Mouse (Mus musculus) midbrain, embryonic 10.5 days (tissue): ENCODE results near the gene Aar2. TPM values are rescaled to one million over a fixed set of nuclear protein-coding genes. Genes with fewer than 3 reads are reported as not detected.

Experiments used
- DNase-seq: peaks from one replicate; pipeline ENCODE4 v3.0.0-alpha.2; 2017; ENCODE audit warnings: low spot score
- H3K27ac ChIP-seq: fragments of 300-500 bp; sonication (generic); replicated peaks from 2 replicates; pipeline ENCODE4 v1.5.1; 2016; ENCODE audit warnings: mild to moderate bottlenecking
- H3K27me3 ChIP-seq: fragments of 300-500 bp; sonication (generic); 2 replicates; pipeline ENCODE4 v1.6.1; 2016; ENCODE audit warnings: low read depth, mild to moderate bottlenecking; ENCODE audit not compliant: poor library complexity, severe bottlenecking
- H3K36me3 ChIP-seq: fragments of 300-500 bp; sonication (generic); 2 replicates; pipeline ENCODE4 v1.6.1; 2016; ENCODE audit warnings: mild to moderate bottlenecking, moderate library complexity
- H3K4me1 ChIP-seq: fragments of 300-500 bp; sonication (generic); 2 replicates; pipeline ENCODE4 v1.6.1; 2016
- H3K4me3 ChIP-seq: fragments of 300-500 bp; sonication (generic); 2 replicates; pipeline ENCODE4 v1.5.1; 2016; ENCODE audit warnings: mild to moderate bottlenecking, moderate library complexity
- H3K9me3 ChIP-seq: fragments of 300-500 bp; sonication (generic); replicated peaks from 2 replicates; pipeline ENCODE4 v1.6.1; 2016; ENCODE audit warnings: mild to moderate bottlenecking
- WGBS: fragments of 180-500 bp; shearing (Covaris S2); methylation state at CpG from one replicate; pipeline ENCODE4 v1.1.7; 2016; 5-methylcytosine and 5-hydroxymethylcytosine counted together
- polyA plus RNA-seq: library from polyadenylated mRNA; unstranded; fragments of >200 nt; fragmentation: Nextera tagmentation; extraction: Ambion mirVana; gene quantifications from 2 replicates; pipeline ENCODE4 v1.2.1, GENCODE M21; 2016

The Aar2 gene
- polyA plus RNA-seq, 1 experiment from 2014 or later: 46.4 TPM

- H3K36me3 ChIP-seq: peaks cover 4% of the 10 kb centered on the region; the same call in 1 of the 2 replicates
- H3K4me1 ChIP-seq: no peaks in the 10 kb centered on the region
- H3K27ac ChIP-seq: no peak overlapping the region
- no peaks in the 10 kb centered on the region for H3K9me3 ChIP-seq
- 61% methylated on average over 2 of the region's 2 CpGs for WGBS
- no peaks in the 10 kb centered on the region for H3K27me3 ChIP-seq
- no peak for DNase-seq
- H3K4me3 ChIP-seq: no peak overlapping the region
These were observed 17.7 kb upstream of the Aar2 start for GRCm38 (mm10) chr2:156529726-156530125.

- no peak overlapping the region for H3K4me3 ChIP-seq
- 75% methylated on average over 2 of the region's 2 CpGs for WGBS
- H3K9me3 ChIP-seq: no peaks in the 10 kb centered on the region
- DNase-seq: no peak
- H3K27me3 ChIP-seq: no peaks in the 10 kb centered on the region
- no peak overlapping the region for H3K27ac ChIP-seq
- H3K4me1 ChIP-seq: no peaks in the 10 kb centered on the region
- H3K36me3 ChIP-seq: peaks cover 5% of the 10 kb centered on the region; the same call in 1 of the 2 replicates
These were observed 14.2 kb upstream of the Aar2 start for GRCm38 (mm10) chr2:156533160-156533559.

DNA sequence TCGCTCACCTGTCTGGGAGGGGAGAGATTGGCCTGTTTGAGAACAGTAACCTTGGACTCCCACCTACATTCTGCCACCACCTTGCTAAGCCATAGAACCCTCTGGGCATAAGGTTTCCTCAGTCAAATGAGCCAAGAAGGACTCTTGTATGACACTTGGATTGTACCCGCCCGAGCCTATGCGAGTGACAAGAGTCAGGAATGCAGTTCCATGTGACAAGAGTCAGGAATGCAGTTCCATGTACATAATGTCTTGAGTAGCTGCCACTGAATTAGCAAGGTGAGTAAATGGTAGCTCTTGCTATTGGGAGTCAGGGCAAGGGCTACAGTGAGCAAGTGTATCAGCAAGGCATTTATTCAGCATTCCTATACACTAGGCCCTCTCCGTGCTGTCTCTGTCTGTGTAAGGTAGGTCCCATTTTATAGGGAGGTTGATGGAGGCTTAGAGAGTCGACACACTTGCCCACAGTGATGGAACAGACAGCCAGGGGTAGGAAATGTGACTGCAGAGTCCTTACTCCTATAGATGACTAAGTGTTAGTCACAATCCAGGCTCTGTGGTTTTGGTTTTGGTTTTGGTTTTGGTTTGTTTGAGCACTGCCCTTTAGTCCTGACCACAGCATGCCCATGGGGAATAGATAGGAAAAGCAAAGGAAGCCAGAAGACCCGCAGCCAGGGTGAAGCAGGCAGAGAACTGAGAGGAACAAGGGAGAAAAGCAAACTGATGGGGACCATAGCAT is 8.4 kb upstream of the Aar2 start:
- no peak for DNase-seq
- Histone ChIP-seq H3K9me3 (no peaks in the 10 kb centered on the region), H3K4me1 (no peaks in the 10 kb centered on the region), H3K27ac (no peak overlapping the region), H3K27me3 (no peaks in the 10 kb centered on the region), H3K36me3 (peaks cover 8% of the 10 kb centered on the region; the same call in 1 of the 2 replicates), H3K4me3 (no peak overlapping the region)
- WGBS: 85% methylated on average over 7 of the region's 7 CpGs

DNA sequence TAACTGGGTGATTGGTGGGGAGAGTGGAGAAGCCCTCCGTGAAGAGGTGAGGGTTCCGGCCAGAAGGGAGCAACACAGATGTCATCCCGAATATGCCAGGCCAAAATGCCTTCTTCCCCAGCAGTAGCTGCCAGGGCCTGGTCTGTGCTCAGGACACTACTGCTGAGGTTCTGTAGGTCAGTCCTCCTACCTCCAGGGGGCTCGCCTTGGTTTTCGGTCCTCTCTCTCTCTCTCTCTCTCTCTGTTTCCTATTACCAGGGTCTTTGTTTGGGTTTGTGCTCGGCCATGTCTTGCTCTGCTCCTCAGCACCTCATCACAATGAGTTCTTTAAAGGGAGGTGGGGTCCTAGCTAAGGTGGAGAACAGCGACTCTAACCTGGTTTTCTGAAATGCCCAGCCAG is 6.4 kb upstream of the Aar2 start:
- H3K27me3 ChIP-seq: no peaks in the 10 kb centered on the region
- H3K36me3 ChIP-seq: 0 out of 2 replicates have a peak, but pooled peaks cover 4% of the 10 kb centered on the region
- 85% methylated on average over 7 of the region's 7 CpGs for WGBS
- H3K27ac ChIP-seq: no peak overlapping the region
- no peaks in the 10 kb centered on the region for H3K9me3 ChIP-seq
- H3K4me3 ChIP-seq: no peak overlapping the region
- no peaks in the 10 kb centered on the region for H3K4me1 ChIP-seq
- DNase-seq: no peak

GRCm38 (mm10) chr2:156542410-156542809 is 5.0 kb upstream of the Aar2 start:
- WGBS: 80% methylated on average over 8 of the region's 8 CpGs

GRCm38 (mm10) chr2:156543804-156544203 is 3.6 kb upstream of the Aar2 start:
- no peaks in the 10 kb centered on the region for H3K9me3 ChIP-seq
- H3K4me1 ChIP-seq: peaks cover 15% of the 10 kb centered on the region
- WGBS: 78% methylated on average over 3 of the region's 3 CpGs
- H3K27me3 ChIP-seq: no peaks in the 10 kb centered on the region
- 0 out of 2 replicates have a peak, but pooled peaks cover 4% of the 10 kb centered on the region for H3K36me3 ChIP-seq
- DNase-seq: no peak
- H3K4me3 ChIP-seq: no peak overlapping the region
- H3K27ac ChIP-seq: no peak overlapping the region

More at GRCm38 (mm10) chr2:156542410-156542809, 5.0 kb upstream of the Aar2 start:
- no peaks in the 10 kb centered on the region for H3K27me3 ChIP-seq
- H3K4me3 ChIP-seq: no peak overlapping the region
- H3K27ac ChIP-seq: no peak overlapping the region
- no peak for DNase-seq
- 0 out of 2 replicates have a peak, but pooled peaks cover 4% of the 10 kb centered on the region for H3K36me3 ChIP-seq
- H3K9me3 ChIP-seq: no peaks in the 10 kb centered on the region
- H3K4me1 ChIP-seq: peaks cover 5% of the 10 kb centered on the region

DNA sequence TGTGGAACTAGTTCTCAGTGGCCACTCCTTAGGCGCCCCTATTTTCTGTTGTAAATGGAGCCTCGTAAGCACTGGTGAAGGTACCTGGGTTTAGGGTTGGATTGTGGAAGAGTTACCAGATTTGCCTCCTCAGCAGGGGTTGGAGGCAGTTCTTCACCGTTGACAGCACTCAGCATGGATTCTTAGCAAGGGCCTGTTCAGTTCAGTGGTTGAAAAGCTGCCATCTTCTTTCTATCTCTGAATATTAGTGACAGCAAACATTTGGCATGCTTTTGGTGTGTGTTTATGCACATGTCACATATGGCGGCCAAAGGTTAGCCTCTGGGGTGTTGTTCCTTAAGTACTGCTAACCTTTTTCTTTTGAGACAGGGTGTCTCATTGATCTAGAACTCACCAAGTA is 5.0 kb downstream of the Aar2 start:
- peaks cover 70% of the 10 kb centered on the region for H3K36me3 ChIP-seq

GRCm38 (mm10) chr2:156561808-156562207 is 14.4 kb downstream of the Aar2 start:
- 91% methylated on average over 2 of the region's 2 CpGs for WGBS
- H3K9me3 ChIP-seq: no peaks in the 10 kb centered on the region
- no peak for DNase-seq
- no peaks in the 10 kb centered on the region for H3K4me1 ChIP-seq
- no peak overlapping the region for H3K4me3 ChIP-seq
- peaks cover 79% of the 10 kb centered on the region for H3K36me3 ChIP-seq
- no peaks in the 10 kb centered on the region for H3K27me3 ChIP-seq
- H3K27ac ChIP-seq: no peak overlapping the region

More for the DNA sequence above, 5.0 kb downstream of the Aar2 start:
- H3K4me1 ChIP-seq: peaks cover 13% of the 10 kb centered on the region
- H3K27me3 ChIP-seq: no peaks in the 10 kb centered on the region
- H3K27ac ChIP-seq: no peak overlapping the region
- no peak for DNase-seq
- 89% methylated on average over 4 of the region's 4 CpGs for WGBS
- no peak overlapping the region for H3K4me3 ChIP-seq
- no peaks in the 10 kb centered on the region for H3K9me3 ChIP-seq

DNA sequence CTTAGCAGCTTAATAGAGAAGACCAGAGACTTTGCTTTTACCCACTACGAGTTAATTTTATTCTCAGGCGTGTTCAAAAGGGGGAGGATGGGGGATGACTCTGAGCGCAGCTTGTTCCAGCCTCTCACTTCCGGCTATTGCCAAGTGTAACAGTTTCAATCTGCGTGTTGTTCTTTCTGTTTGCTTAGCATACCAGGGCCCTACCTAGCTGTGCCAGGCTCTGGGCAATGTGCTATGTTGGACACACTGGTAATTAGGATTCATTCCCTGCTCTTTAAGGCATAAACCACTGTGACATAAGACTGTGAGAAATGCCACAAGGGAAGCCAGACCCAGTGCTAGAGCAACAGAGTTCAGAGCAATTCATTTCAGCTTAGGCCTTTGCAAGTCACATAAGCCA is 16.2 kb downstream of the Aar2 start:
- Histone ChIP-seq H3K27ac (no peak overlapping the region), H3K4me1 (no peaks in the 10 kb centered on the region), H3K9me3 (no peaks in the 10 kb centered on the region), H3K36me3 (peaks cover 79% of the 10 kb centered on the region), H3K27me3 (no peaks in the 10 kb centered on the region), H3K4me3 (no peak overlapping the region)
- 85% methylated on average over 5 of the region's 5 CpGs for WGBS
- DNase-seq: no peak

- no peaks in the 10 kb centered on the region for H3K9me3 ChIP-seq
- H3K36me3 ChIP-seq: peaks cover 59% of the 10 kb centered on the region
- H3K27me3 ChIP-seq: no peaks in the 10 kb centered on the region
- H3K4me3 ChIP-seq: no peak overlapping the region
- H3K4me1 ChIP-seq: no peaks in the 10 kb centered on the region
- WGBS: 95% methylated on average over 2 of the region's 2 CpGs
- H3K27ac ChIP-seq: no peak overlapping the region
- DNase-seq: no peak
These were observed 19.1 kb downstream of the Aar2 start for GRCm38 (mm10) chr2:156566512-156566911.

GRCm38 (mm10) chr2:156568647-156569046 is 21.3 kb downstream of the Aar2 start:
- no peaks in the 10 kb centered on the region for H3K27me3 ChIP-seq
- 90% methylated on average over 7 of the region's 7 CpGs for WGBS
- H3K4me1 ChIP-seq: no peaks in the 10 kb centered on the region
- H3K4me3 ChIP-seq: no peak overlapping the region
- H3K27ac ChIP-seq: no peak overlapping the region
- peaks cover 50% of the 10 kb centered on the region for H3K36me3 ChIP-seq
- H3K9me3 ChIP-seq: no peaks in the 10 kb centered on the region
- no peak for DNase-seq

- DNase-seq: no peak
- WGBS: 91% methylated on average over 3 of the region's 3 CpGs
- H3K27me3 ChIP-seq: no peaks in the 10 kb centered on the region
- H3K9me3 ChIP-seq: no peaks in the 10 kb centered on the region
- H3K36me3 ChIP-seq: peaks cover 44% of the 10 kb centered on the region
- no peak overlapping the region for H3K4me3 ChIP-seq
- no peak overlapping the region for H3K27ac ChIP-seq
- H3K4me1 ChIP-seq: no peaks in the 10 kb centered on the region
These were observed 21.9 kb downstream of the Aar2 start for GRCm38 (mm10) chr2:156569261-156569660.

DNA sequence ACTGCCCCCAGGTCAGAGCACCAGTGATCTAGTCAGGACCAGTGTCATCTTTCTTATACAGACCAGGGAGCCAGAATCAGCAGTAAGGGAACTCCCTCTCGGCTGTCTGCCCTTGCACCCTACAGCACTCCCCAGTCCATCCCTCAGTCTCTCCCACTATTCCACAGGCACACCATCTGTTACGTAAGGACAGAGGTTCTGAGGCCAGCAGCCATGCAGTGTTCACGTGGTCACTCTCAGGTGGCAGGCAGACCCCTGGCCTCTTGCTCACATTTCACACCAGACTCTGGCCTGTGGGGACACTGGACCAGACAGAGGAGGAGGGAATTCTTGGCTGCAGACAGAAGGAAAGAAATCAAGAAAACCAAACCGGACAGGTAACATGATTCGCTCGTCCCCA is 24.1 kb downstream of the Aar2 start:
- Histone ChIP-seq H3K36me3 (peaks cover 28% of the 10 kb centered on the region), H3K9me3 (no peaks in the 10 kb centered on the region), H3K4me1 (no peaks in the 10 kb centered on the region), H3K4me3 (no peak overlapping the region), H3K27me3 (no peaks in the 10 kb centered on the region), H3K27ac (no peak overlapping the region)
- no peak for DNase-seq
- WGBS: 79% methylated on average over 6 of the region's 6 CpGs
